Mouse (Mus musculus) CD4-positive, CD25-positive, alpha-beta regulatory T cell, adult 4 months (primary cell): Measurements from ENCODE around the gene Vmn1r226. TPM values are rescaled to one million over a fixed set of nuclear protein-coding genes. Genes with fewer than 3 reads are reported as not detected.

ENCODE experiments used
- ATAC-seq: one replicate; pipeline ENCODE4 v1.8.0; 2017
- polyA plus RNA-seq, 2 experiments: library from polyadenylated mRNA; unstranded; fragments of 100-300 nt; shearing (Covaris generic); gene quantifications; one replicate each; pipeline ENCODE4 v1.2.1; 2017

Vmn1r226 gene
- polyA plus RNA-seq = not detected

DNA sequence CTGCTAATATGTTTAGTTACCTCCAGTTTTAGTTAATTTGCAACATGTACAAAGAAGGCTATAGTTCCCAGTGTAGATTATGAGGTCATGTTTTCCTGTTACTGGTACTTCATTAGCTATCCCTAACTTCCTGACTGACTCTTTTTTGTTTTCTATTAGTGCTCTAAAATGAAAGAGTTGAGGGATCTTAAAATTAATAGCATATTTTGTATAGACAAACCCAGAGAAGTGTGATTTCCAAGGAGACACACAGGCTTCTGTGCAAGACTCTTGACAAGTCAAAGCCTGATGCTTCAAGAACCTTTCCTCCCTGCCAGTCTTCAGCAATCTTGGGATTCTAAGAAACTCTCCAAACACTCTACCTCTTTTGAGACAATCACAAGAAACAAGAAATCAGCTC is at the start of gene Vmn1r226:
Gene Vmn1r226, plus strand, starts transcription at position 301 of the 400 bp plus-strand sequence.
- ATAC-seq = no peak

DNA sequence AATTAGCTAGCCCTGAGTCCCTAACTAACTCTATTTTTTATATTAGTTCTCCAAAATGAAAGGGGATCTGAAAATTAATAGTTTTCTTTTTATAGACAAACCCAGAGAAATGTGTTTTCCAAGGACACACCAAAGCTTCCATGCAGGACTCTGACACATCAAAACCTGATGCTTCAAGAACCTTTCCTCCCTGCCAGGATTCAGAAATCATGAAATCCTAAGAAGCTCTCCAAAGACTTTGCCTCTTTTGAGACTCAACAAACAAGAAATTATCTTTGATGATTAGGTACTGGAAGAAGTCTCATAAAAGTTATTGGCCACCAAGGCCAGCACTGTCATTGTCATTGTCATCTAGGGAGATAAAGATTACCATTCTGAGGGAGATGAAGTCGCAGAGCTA is 46.9 kb downstream of the Vmn1r226 start, which contains the start of gene Vmn1r227:
Gene Vmn1r227, plus strand, starts transcription at position 301 of the 400 bp plus-strand sequence.
- ATAC-seq = no peak

Other genes starting within 250 kb of the Vmn1r226 start
- gene Vmn2r108, start 201.5 kb upstream of the Vmn1r226 start, polyA plus RNA-seq = not detected
- not detected for gene Vmn1r225, start 184.7 kb upstream of the Vmn1r226 start, polyA plus RNA-seq
- not detected for gene Vmn2r109, start 118.1 kb upstream of the Vmn1r226 start, polyA plus RNA-seq
- gene Vmn2r110, start 86.4 kb upstream of the Vmn1r226 start, polyA plus RNA-seq = not detected
- not detected for gene Fpr-rs3, start 58.0 kb upstream of the Vmn1r226 start, polyA plus RNA-seq
- not detected for gene Vmn1r227, start 47.0 kb downstream of the Vmn1r226 start, polyA plus RNA-seq
- gene Vmn1r228, start 103.3 kb downstream of the Vmn1r226 start, polyA plus RNA-seq = not detected
- under 1 TPM in 1 of 2 experiments, not detected in 1; 0.09 TPM for gene Vmn1r229, start 128.7 kb downstream of the Vmn1r226 start, polyA plus RNA-seq
- not detected for gene Vmn1r230, start 157.6 kb downstream of the Vmn1r226 start, polyA plus RNA-seq
- not detected for gene Vmn1r231, start 222.2 kb downstream of the Vmn1r226 start, polyA plus RNA-seq
- gene Vmn1r232, start 236.9 kb downstream of the Vmn1r226 start, polyA plus RNA-seq = not detected